Mouse (Mus musculus) cortical plate, adult 2 months (tissue): ENCODE results near the gene Plxnc1.

ENCODE experiments used
- CTCF ChIP-seq: fragments of 200-500 bp; IDR thresholded peaks from 2 replicates; pipeline ENCODE4 v1.5.1; 2011; ENCODE audit warnings: mild to moderate bottlenecking, control low read depth, low read length; ENCODE audit not compliant: insufficient read depth; ENCODE audit errors: extremely low read depth
- POLR2A ChIP-seq: fragments of 200-500 bp; IDR thresholded peaks from 2 replicates; pipeline ENCODE4 v1.6.1; 2011; ENCODE audit warnings: mild to moderate bottlenecking, low read length, control low read depth; ENCODE audit not compliant: insufficient read depth; ENCODE audit errors: extremely low read depth

DNA sequence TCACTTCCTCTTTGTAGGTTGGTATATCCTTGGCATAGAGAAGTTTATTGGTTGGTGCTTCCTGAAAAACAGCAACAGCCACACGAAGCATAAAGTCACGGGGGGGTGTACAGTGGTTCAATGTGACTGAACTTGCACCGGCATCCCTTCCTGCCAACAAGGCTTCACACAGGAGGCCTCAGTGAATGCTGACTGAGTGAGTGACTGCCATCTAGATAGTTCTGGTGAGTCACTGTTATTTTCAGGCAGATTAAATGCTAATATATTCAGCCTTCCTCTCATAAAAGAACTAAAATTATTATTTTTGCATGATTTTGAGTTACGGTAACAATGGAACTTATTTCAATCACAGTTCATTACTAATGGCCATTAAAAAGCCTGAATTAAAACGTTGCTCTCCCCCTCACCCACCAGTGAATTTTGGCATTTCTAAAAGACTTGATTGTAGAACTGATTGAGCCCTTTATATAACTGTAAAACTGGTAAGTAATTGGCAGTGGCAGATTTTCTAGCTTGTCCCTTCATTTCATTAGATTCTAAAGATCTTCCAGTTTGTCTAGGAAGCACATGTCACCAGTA is 149.9 kb downstream of the Plxnc1 start:
- TF ChIP-seq POLR2A = no peak
- no peak for TF ChIP-seq CTCF
